Mouse (Mus musculus): Measurements from ENCODE around the gene Pon3. TPM values are rescaled to one million over a fixed set of nuclear protein-coding genes. Genes with fewer than 3 reads are reported as not detected.

The Pon3 gene
- total RNA-seq, 2 experiments from 2014 or later: 31.8 to 42.6 TPM

GRCm38 (mm10) chr6:5188938-5189337 lies 67.1 kb downstream of the Pon3 start:
- intact Hi-C loops (cut with DNase I): no loop called here
- no peak for DNase-seq

DNA sequence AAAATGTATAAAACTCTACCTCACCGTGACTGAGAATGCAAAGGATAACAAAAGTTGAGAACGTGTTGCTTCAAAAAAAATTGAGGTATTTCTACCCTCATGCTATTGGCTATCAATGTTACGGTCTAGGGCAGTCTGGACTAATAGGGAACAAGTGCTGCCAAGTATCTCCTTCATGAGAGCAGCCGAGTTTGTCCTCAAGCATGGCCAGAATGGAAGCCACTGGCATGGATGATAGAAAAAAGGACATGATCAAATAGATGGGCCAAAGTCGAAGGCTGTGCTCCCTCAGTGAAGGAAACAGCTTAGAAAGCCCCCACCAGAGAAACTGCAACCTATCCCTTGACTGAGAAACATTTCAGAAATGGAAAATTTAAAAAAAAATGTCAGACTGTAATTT lies 68.0 kb downstream of the Pon3 start:
- no peak for DNase-seq
- intact Hi-C loops (cut with DNase I): no loop called here

DNA sequence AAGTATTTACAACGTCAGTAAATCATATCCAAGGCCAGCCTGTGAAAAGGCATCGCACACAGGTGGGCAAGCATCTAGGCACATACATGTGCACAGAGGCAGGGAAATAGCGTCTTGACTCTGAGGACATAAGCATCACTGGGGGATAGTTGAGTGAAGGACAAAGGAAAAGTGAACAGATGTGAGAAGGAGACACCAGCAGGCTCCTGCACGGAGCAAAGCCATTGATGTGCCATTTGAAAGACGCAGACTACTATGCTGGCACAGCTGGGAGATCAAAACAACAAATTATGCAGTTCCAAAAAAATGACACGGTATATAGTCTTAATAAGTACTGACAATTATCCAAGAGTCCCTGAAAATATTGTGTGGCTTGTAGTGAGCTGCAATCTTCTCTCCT lies 68.5 kb downstream of the Pon3 start:
- intact Hi-C loops (cut with DNase I): no loop called here
- DNase-seq: no peak

- intact Hi-C loops (cut with DNase I): no loop called here
- DNase-seq: no peak
Observed at GRCm38 (mm10) chr6:5186229-5186950, 69.7 kb downstream of the Pon3 start.

- DNase-seq: no peak
- intact Hi-C loops (cut with DNase I): no loop called here
Observed at GRCm38 (mm10) chr6:5180645-5181044, 75.4 kb downstream of the Pon3 start.

DNA sequence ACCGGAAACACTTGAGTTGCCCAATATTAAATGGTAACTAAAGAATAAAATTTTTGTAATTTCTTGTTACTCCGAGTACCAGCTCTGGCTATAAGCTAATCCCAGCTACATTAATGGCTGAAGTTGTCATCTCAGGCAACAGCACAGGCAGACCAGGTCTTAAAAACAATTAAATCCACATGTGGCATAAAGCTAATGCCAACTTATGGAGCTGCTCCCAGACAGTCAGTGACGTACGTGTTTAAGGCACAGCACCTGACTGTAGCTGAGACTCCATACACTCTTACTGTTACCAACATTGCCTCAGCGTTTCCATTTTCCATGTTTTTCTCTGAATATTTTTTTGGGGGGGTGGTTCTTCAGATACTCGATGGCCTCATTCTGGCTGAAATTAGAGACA lies 76.9 kb downstream of the Pon3 start:
- intact Hi-C loops (cut with DNase I): no loop called here
- no peak for DNase-seq

- DNase-seq: no peak
- intact Hi-C loops (cut with DNase I): no loop called here
Observed at GRCm38 (mm10) chr6:5177967-5178891, 77.9 kb downstream of the Pon3 start.

DNA sequence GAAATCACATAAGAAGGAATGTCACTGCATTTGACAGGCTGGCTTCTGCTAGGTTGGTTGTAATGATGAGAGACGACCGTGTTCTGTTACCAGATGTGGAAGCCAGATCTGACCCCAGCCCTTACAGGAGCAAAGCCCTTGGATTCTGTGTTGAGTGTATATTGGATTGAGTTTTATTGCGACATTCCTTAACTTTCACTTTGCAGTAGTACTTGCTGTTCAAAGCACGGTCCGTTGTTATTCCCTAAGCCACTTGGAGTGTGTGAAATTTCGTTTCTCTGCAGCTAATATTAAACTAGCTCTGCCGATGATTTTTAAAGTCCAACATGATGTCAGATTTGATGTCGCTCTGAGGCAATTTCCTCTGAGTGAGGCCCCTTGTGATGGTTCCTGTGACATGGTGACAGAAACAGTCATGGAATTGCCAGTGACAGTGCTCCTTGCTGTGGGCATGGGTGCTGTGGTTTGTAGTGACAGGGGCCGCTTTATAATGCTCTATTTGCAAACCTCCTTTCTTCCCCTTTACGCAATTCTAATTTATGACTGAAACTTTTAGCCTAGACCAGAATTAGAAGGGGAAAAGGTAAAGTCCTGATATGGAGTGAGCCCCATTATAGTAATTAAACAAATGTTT lies 81.8 kb downstream of the Pon3 start:
- no peak for DNase-seq
- intact Hi-C loops (cut with DNase I): no loop called here

DNA sequence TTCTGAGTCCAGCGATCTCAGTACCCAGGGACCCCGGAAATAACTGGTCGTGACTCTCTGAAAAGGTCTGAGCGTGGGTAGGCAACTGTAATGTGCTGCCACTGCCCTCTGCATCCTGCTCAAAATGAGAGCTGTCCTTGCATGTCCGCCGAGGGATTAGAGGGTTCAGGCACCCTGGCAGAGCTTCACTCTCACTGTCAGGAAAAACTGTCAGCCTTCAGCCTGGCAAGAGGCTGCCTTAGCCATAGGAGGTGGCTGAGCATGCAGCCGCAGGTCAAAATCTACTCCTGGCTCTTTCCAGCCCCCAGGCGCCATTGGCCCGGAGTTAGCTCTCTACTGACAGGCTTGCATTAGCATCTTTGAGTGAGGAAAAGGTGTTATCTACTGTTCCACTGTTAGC lies 83.5 kb downstream of the Pon3 start:
- no peak for DNase-seq
- intact Hi-C loops (cut with DNase I): no loop called here

- no peak for DNase-seq
- intact Hi-C loops (cut with DNase I): no loop called here
Observed at GRCm38 (mm10) chr6:5171418-5171817, 84.7 kb downstream of the Pon3 start.

Other genes with a start within 250 kb of the Pon3 start
- gene Pon1, start 62.3 kb downstream of the Pon3 start, total RNA-seq (2021): under 1 TPM in 1 of 2 experiments, not detected in 1; 0.42 TPM
- gene Pon2, start 42.2 kb upstream of the Pon3 start, total RNA-seq (2021): 10 to 100 TPM; 15.8 to 17.3 TPM
- gene Asb4, start 127.1 kb upstream of the Pon3 start, total RNA-seq (2021): 10 to 100 TPM in 1 of 2 experiments, 1 to 10 TPM in 1; 9.4 to 10.9 TPM
- 1,000 to 10,000 TPM; 1,456 to 1,693 TPM for gene Pdk4, start 240.0 kb upstream of the Pon3 start, total RNA-seq (2021)